In the genomic region with DNA sequence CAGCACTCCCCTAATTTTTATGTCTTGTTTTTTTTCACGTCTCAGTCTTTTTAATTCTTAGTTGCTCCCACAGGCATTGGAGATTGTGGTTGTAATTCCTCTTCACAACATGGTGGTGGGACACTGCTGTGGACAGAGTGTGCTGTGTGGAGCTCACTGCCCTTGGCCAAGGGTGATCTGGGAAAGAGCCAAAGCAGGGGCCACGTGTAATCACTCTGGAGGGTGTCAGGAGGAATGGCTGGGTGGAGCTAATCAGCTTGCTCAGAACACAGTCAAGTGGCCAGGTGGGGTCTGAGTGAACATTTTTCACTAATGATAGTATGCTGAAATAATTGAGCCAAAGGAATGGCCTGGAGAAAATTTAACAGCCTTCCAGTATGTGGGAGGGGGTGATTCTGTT, we compare ENCODE assay signal across 28 mouse cellular contexts. TPM values are rescaled to one million over a fixed set of nuclear protein-coding genes. Genes with fewer than 3 reads are reported as not detected.
DNase-seq lines count a peak whose midpoint lies in the region; ATAC-seq and TF ChIP-seq lines count a peak whose summit lies in the region.
"Had no signal": no experiment of that assay in that cellular context is flagged by ENCODE, and none has a peak within 500 bp of the region (broad histone marks: within the 10 kb centered on the region; RNA-seq: fewer than 3 reads in every experiment).

No protein-coding gene starts in this region.

- no peak overlapping the region for H3K27ac ChIP-seq in heart, adult 2 months
- H3K27ac ChIP-seq in heart, embryonic 16.5 days (ENCODE audit: low read length): no peak overlapping the region
- H3K27ac ChIP-seq in intestine, embryonic 14.5 days (ENCODE audit: low read depth): no peak overlapping the region
- no peak overlapping the region for H3K27ac ChIP-seq in intestine, embryonic 16.5 days (ENCODE audit: low read length)
- H3K27ac ChIP-seq in midbrain, embryonic 11.5 days (ENCODE audit: low read depth, low read length): no peak overlapping the region
- H3K27ac ChIP-seq in midbrain, embryonic 15.5 days: no peak overlapping the region
- H3K27ac ChIP-seq: embryonic facial prominence, embryonic 10.5 days; embryonic facial prominence, embryonic 13.5 days; forebrain, embryonic 12.5 days; forebrain, embryonic 15.5 days; hindbrain, embryonic 10.5 days; hindbrain, embryonic 13.5 days had no signal

- H3K36me3 ChIP-seq in heart, adult 2 months (ENCODE audit: control insufficient read depth, insufficient read depth, low read length): no peaks in the 10 kb centered on the region
- no peaks in the 10 kb centered on the region for H3K36me3 ChIP-seq in heart, embryonic 16.5 days (ENCODE audit: control insufficient read depth, insufficient read depth)
- no peaks in the 10 kb centered on the region for H3K36me3 ChIP-seq in intestine, embryonic 14.5 days (ENCODE audit: control insufficient read depth, insufficient read depth, low read length)
- no peaks in the 10 kb centered on the region for H3K36me3 ChIP-seq in intestine, embryonic 16.5 days (ENCODE audit: control insufficient read depth, insufficient read depth, low read length)
- H3K36me3 ChIP-seq in midbrain, embryonic 11.5 days (ENCODE audit: control insufficient read depth, insufficient read depth, low read length): no peaks in the 10 kb centered on the region
- no peaks in the 10 kb centered on the region for H3K36me3 ChIP-seq in midbrain, embryonic 15.5 days (replicated peaks)
- H3K36me3 ChIP-seq: embryonic facial prominence, embryonic 10.5 days; embryonic facial prominence, embryonic 13.5 days; forebrain, embryonic 12.5 days; forebrain, embryonic 15.5 days; hindbrain, embryonic 10.5 days; hindbrain, embryonic 13.5 days had no signal

- H3K79me2 ChIP-seq in heart, adult 2 months (replicated peaks; ENCODE audit: control insufficient read depth, insufficient read depth, low read length): no peaks in the 10 kb centered on the region

- WGBS in heart, adult 2 months: 45% methylated on average over 2 of the region's 2 CpGs
- 43% methylated on average over 2 of the region's 2 CpGs for WGBS in heart, embryonic 16.5 days
- WGBS in intestine, embryonic 14.5 days: 60% methylated on average over 2 of the region's 2 CpGs
- 57% methylated on average over 2 of the region's 2 CpGs for WGBS in intestine, embryonic 16.5 days
- 72% methylated on average over 2 of the region's 2 CpGs for WGBS in midbrain, embryonic 11.5 days
- 62% methylated on average over 2 of the region's 2 CpGs for WGBS in midbrain, embryonic 15.5 days

- H3K9me3 ChIP-seq in heart, embryonic 16.5 days (replicated peaks; ENCODE audit: control insufficient read depth, low read length): no peaks in the 10 kb centered on the region
- H3K9me3 ChIP-seq in intestine, embryonic 14.5 days (ENCODE audit: control insufficient read depth, low read length): no peaks in the 10 kb centered on the region
- no peaks in the 10 kb centered on the region for H3K9me3 ChIP-seq in intestine, embryonic 16.5 days (ENCODE audit: control insufficient read depth, low read length)
- H3K9me3 ChIP-seq in midbrain, embryonic 11.5 days (ENCODE audit: control insufficient read depth, low read length): no peaks in the 10 kb centered on the region
- H3K9me3 ChIP-seq in midbrain, embryonic 15.5 days: no peaks in the 10 kb centered on the region
- H3K9me3 ChIP-seq: embryonic facial prominence, embryonic 10.5 days; embryonic facial prominence, embryonic 13.5 days; forebrain, embryonic 12.5 days; forebrain, embryonic 15.5 days; hindbrain, embryonic 10.5 days; hindbrain, embryonic 13.5 days had no signal

- no peak overlapping the region for H3K4me3 ChIP-seq in heart, adult 2 months
- H3K4me3 ChIP-seq in heart, embryonic 16.5 days (ENCODE audit: low read length): no peak overlapping the region
- no peak overlapping the region for H3K4me3 ChIP-seq in intestine, embryonic 14.5 days (ENCODE audit: low read depth, low read length)
- no peak overlapping the region for H3K4me3 ChIP-seq in intestine, embryonic 16.5 days (ENCODE audit: low read length)
- H3K4me3 ChIP-seq in midbrain, embryonic 11.5 days (ENCODE audit: low read depth, low read length): no peak overlapping the region
- no peak overlapping the region for H3K4me3 ChIP-seq in midbrain, embryonic 15.5 days
- H3K4me3 ChIP-seq: embryonic facial prominence, embryonic 10.5 days; embryonic facial prominence, embryonic 13.5 days; erythroblast, embryonic 14.5 days; forebrain, embryonic 12.5 days; forebrain, embryonic 15.5 days; hindbrain, embryonic 10.5 days; hindbrain, embryonic 13.5 days had no signal

- H3K27me3 ChIP-seq in heart, adult 2 months (ENCODE audit: control insufficient read depth, insufficient read depth, low read length): no peaks in the 10 kb centered on the region
- no peaks in the 10 kb centered on the region for H3K27me3 ChIP-seq in heart, embryonic 16.5 days (ENCODE audit: control insufficient read depth, insufficient read depth, low read length)
- H3K27me3 ChIP-seq in intestine, embryonic 14.5 days (replicated peaks; ENCODE audit: control insufficient read depth, insufficient read depth, low read length): no peaks in the 10 kb centered on the region
- no peaks in the 10 kb centered on the region for H3K27me3 ChIP-seq in intestine, embryonic 16.5 days (replicated peaks; ENCODE audit: control insufficient read depth, insufficient read depth, low read length)
- no peaks in the 10 kb centered on the region for H3K27me3 ChIP-seq in midbrain, embryonic 11.5 days (ENCODE audit: control insufficient read depth, insufficient read depth, low read length)
- no peaks in the 10 kb centered on the region for H3K27me3 ChIP-seq in midbrain, embryonic 15.5 days (replicated peaks)
- H3K27me3 ChIP-seq: forebrain, embryonic 12.5 days; forebrain, embryonic 15.5 days had no signal

- DNase-seq in heart, adult 11 months: peak; percentile 91
- no peak for DNase-seq in heart, adult 2 months
- DNase-seq in heart, postnatal 36 days: no peak
- peak; percentile 38 for DNase-seq in intestine, embryonic 14.5 days (ENCODE audit: low spot score)
- DNase-seq in midbrain, embryonic 11.5 days (ENCODE audit: low spot score, missing footprints): peak; percentile 57
- DNase-seq: adrenal gland, adult 8-10 months; adrenal gland, postnatal 25 days; cerebellum, adult 11-12 months; cerebellum, adult 8-10 months; cerebellum, postnatal 10 days; cerebellum, postnatal 36 days; embryo, embryonic 11 days; gastrocnemius, postnatal 25 days; heart, postnatal 14 days had no signal

- no peak for TF ChIP-seq POLR2A in heart, adult 2 months (IDR thresholded peaks at IDR 0.05; ENCODE audit: insufficient read depth, low read depth, low read length)

- peak; percentile 81 for ATAC-seq in heart, embryonic 16.5 days (replicated peaks; ENCODE audit: extremely low read depth, insufficient read depth, low FRiP score)
- ATAC-seq in intestine, embryonic 14.5 days (replicated peaks; ENCODE audit: low FRiP score, low TSS enrichment, low read depth): no peak
- no peak for ATAC-seq in intestine, embryonic 16.5 days
- no peak for ATAC-seq in midbrain, embryonic 11.5 days (ENCODE audit: low FRiP score)
- ATAC-seq in midbrain, embryonic 15.5 days (replicated peaks): no peak
- ATAC-seq: activated CD4-positive, CD25-positive, alpha-beta regulatory T cell, adult 4 months; forebrain, embryonic 15.5 days; hindbrain, embryonic 16.5 days; intestine, postnatal 0 days had no signal

- H3K4me2 ChIP-seq in heart, embryonic 16.5 days (ENCODE audit: low read depth, low read length): no peak overlapping the region
- H3K4me2 ChIP-seq in intestine, embryonic 14.5 days (ENCODE audit: low read length): no peak overlapping the region
- H3K4me2 ChIP-seq in intestine, embryonic 16.5 days (ENCODE audit: low read depth, low read length): no peak overlapping the region
- H3K4me2 ChIP-seq in midbrain, embryonic 11.5 days: no peak overlapping the region
- H3K4me2 ChIP-seq in midbrain, embryonic 15.5 days: no peak overlapping the region
- H3K4me2 ChIP-seq: embryonic facial prominence, embryonic 13.5 days; forebrain, embryonic 12.5 days; forebrain, embryonic 15.5 days; heart, embryonic 11.5 days; hindbrain, embryonic 13.5 days had no signal

- intact Hi-C loops in heart, adult 2 months (cut with DNase I): no loop called here
- intact Hi-C loops in heart, postnatal 36 days (cut with DNase I): no loop called here

- no peak for TF ChIP-seq EP300 in heart, adult 2 months (IDR thresholded peaks at IDR 0.05; ENCODE audit: insufficient read depth, low read depth, low read length)

- no peaks in the 10 kb centered on the region; the same call in 1 of the 2 replicates for H3K4me1 ChIP-seq in heart, adult 2 months (ENCODE audit: control insufficient read depth, insufficient read depth, low read length)
- peaks cover 6% of the 10 kb centered on the region for H3K4me1 ChIP-seq in heart, embryonic 16.5 days (ENCODE audit: control insufficient read depth, insufficient read depth, low read length)
- H3K4me1 ChIP-seq in intestine, embryonic 14.5 days (replicated peaks; ENCODE audit: control insufficient read depth, insufficient read depth, low read length): peaks cover 8% of the 10 kb centered on the region
- peaks cover 8% of the 10 kb centered on the region; the same call in 1 of the 2 replicates for H3K4me1 ChIP-seq in intestine, embryonic 16.5 days (ENCODE audit: control insufficient read depth, insufficient read depth, low read length)
- H3K4me1 ChIP-seq in midbrain, embryonic 11.5 days (ENCODE audit: control insufficient read depth, insufficient read depth, low read length): no peaks in the 10 kb centered on the region
- peaks cover 8% of the 10 kb centered on the region for H3K4me1 ChIP-seq in midbrain, embryonic 15.5 days
- H3K4me1 ChIP-seq: forebrain, embryonic 12.5 days; forebrain, embryonic 15.5 days had no signal

- TF ChIP-seq CTCF in heart, adult 2 months (IDR thresholded peaks at IDR 0.05): no peak

- H3K9ac ChIP-seq in heart, adult 2 months (ENCODE audit: low read depth, low read length): no peak overlapping the region
- no peak overlapping the region for H3K9ac ChIP-seq in heart, embryonic 16.5 days (ENCODE audit: low read length)
- H3K9ac ChIP-seq in intestine, embryonic 14.5 days (ENCODE audit: low read length): no peak overlapping the region
- H3K9ac ChIP-seq in intestine, embryonic 16.5 days (ENCODE audit: low read depth, low read length): no peak overlapping the region
- H3K9ac ChIP-seq in midbrain, embryonic 11.5 days (ENCODE audit: low read length): no peak overlapping the region
- H3K9ac ChIP-seq in midbrain, embryonic 15.5 days: no peak overlapping the region
- H3K9ac ChIP-seq: embryonic facial prominence, embryonic 13.5 days; forebrain, embryonic 12.5 days; forebrain, embryonic 15.5 days; hindbrain, embryonic 13.5 days had no signal

RNA-seq across cellular contexts. Expression of a gene that starts 16.1 kb away (rescaled TPM):
- 1 to 10 TPM; 2.6 to 4.3 TPM for total RNA-seq in heart, adult 2 months (2021)
- polyA plus RNA-seq in heart, adult 2 months (2012; rRNA removed): 1.9 and 2.6 TPM in 2 replicates
- 6.0 and 8.5 TPM in 2 replicates for polyA plus RNA-seq in heart, embryonic 16.5 days (2015; fragmentation: Nextera tagmentation; extraction: Ambion mirVana)
- total RNA-seq in heart, postnatal 36 days (2021): 1 to 10 TPM; 3.1 to 4.3 TPM
- polyA plus RNA-seq in intestine, embryonic 14.5 days (2014; fragmentation: Nextera tagmentation; extraction: Ambion mirVana): 12.7 and 13.2 TPM in 2 replicates
- polyA plus RNA-seq in intestine, embryonic 16.5 days (2015; fragmentation: Nextera tagmentation; extraction: Ambion mirVana): 8.3 and 8.9 TPM in 2 replicates
- polyA plus RNA-seq in midbrain, embryonic 11.5 days (2014; fragmentation: Nextera tagmentation; extraction: Ambion mirVana): 1.4 and 2.7 TPM in 2 replicates
- 7.1 and 7.7 TPM in 2 replicates for polyA plus RNA-seq in midbrain, embryonic 15.5 days (2015; fragmentation: Nextera tagmentation; extraction: Ambion mirVana)
- polyA plus RNA-seq: activated CD4-positive, CD25-positive, alpha-beta regulatory T cell, adult 4 months; erythroblast, embryonic 14.5 days had no signal

Comparison
In these comparisons a context has a peak if more than half of its experiments do, and no peak if none do; other contexts are left out.
1. DNase-seq: peak in heart, adult 11 months (single experiment), intestine, embryonic 14.5 days (single experiment) and midbrain, embryonic 11.5 days (single experiment); none in heart, adult 2 months (0 of 2) and heart, postnatal 36 days (0 of 2).